Mouse (Mus musculus) spleen, adult 12 weeks (tissue): ENCODE results near the gene Nav2.
A peak's percentile ranks its signal among the peaks of the same experiment; 100 is the strongest.

Experiments used
- DNase-seq: peaks from one replicate; pipeline ENCODE4 v3.0.0; 2022; ENCODE audit warnings: low spot score

Gene Nav2

GRCm38 (mm10) chr7:48937562-48937961 lies 29.0 kb downstream of the Nav2 start:
- DNase-seq, result peak; percentile 12

GRCm38 (mm10) chr7:48938190-48938589 lies 29.7 kb downstream of the Nav2 start:
- no peak for DNase-seq

- DNase-seq, result no peak
These were observed 40.0 kb downstream of the Nav2 start for GRCm38 (mm10) chr7:48948381-48949108.

- no peak for DNase-seq
These were observed 46.0 kb downstream of the Nav2 start for GRCm38 (mm10) chr7:48954501-48954900.

GRCm38 (mm10) chr7:48958528-48959315 lies 50.2 kb downstream of the Nav2 start:
- no peak for DNase-seq

- no peak for DNase-seq
These were observed 50.8 kb downstream of the Nav2 start for GRCm38 (mm10) chr7:48959316-48959661.

GRCm38 (mm10) chr7:48960152-48960551 lies 51.6 kb downstream of the Nav2 start:
- no peak for DNase-seq

GRCm38 (mm10) chr7:48961501-48961900 lies 53.0 kb downstream of the Nav2 start:
- DNase-seq, result no peak

GRCm38 (mm10) chr7:48961935-48962334 lies 53.4 kb downstream of the Nav2 start:
- no peak for DNase-seq

- no peak for DNase-seq
These were observed 54.6 kb downstream of the Nav2 start for GRCm38 (mm10) chr7:48963112-48963511.

GRCm38 (mm10) chr7:48963554-48963953 lies 55.0 kb downstream of the Nav2 start:
- no peak for DNase-seq

- no peak for DNase-seq
These were observed 57.4 kb downstream of the Nav2 start for GRCm38 (mm10) chr7:48965796-48966512.

- no peak for DNase-seq
These were observed 72.5 kb downstream of the Nav2 start for GRCm38 (mm10) chr7:48981013-48981412.

GRCm38 (mm10) chr7:48981814-48982213 lies 73.3 kb downstream of the Nav2 start:
- DNase-seq, result no peak

- no peak for DNase-seq
These were observed 74.1 kb downstream of the Nav2 start for GRCm38 (mm10) chr7:48982573-48982972.

GRCm38 (mm10) chr7:48991911-48992552 lies 83.5 kb downstream of the Nav2 start:
- DNase-seq, result peak; percentile 61

- DNase-seq, result no peak
These were observed 86.7 kb downstream of the Nav2 start for GRCm38 (mm10) chr7:48995171-48995570.

GRCm38 (mm10) chr7:48995701-48996100 lies 87.2 kb downstream of the Nav2 start:
- no peak for DNase-seq

GRCm38 (mm10) chr7:48996829-48997228 lies 88.3 kb downstream of the Nav2 start:
- DNase-seq, result no peak

- DNase-seq, result no peak
These were observed 89.6 kb downstream of the Nav2 start for GRCm38 (mm10) chr7:48998097-48998496.

GRCm38 (mm10) chr7:48998595-48998994 lies 90.1 kb downstream of the Nav2 start:
- no peak for DNase-seq

GRCm38 (mm10) chr7:49000816-49001215 lies 92.3 kb downstream of the Nav2 start:
- DNase-seq, result no peak
